Mouse (Mus musculus) bone marrow macrophage, adult 2 months (primary cell): ENCODE measurements around the gene Armh2.

ENCODE experiments used
- CTCF ChIP-seq: IDR thresholded peaks from 2 replicates; pipeline ENCODE4 v1.5.1; 2012; ENCODE audit warnings: low read depth, mild to moderate bottlenecking, low read length, moderate library complexity
- POLR2A ChIP-seq: IDR thresholded peaks from 2 replicates; pipeline ENCODE4 v1.6.1; 2012; ENCODE audit warnings: mild to moderate bottlenecking, low read depth, low read length, borderline replicate concordance

- TF ChIP-seq CTCF (no peak), POLR2A (no peak)
Observed at GRCm38 (mm10) chr13:24712581-24713130, 28.4 kb upstream of the Armh2 start.
